Mouse (Mus musculus) spleen, adult 2 months (tissue): ENCODE measurements around the gene Vamp3.

Experiments used
- CTCF ChIP-seq: fragments of 200-500 bp; IDR thresholded peaks from 2 replicates; pipeline ENCODE4 v1.5.1; 2011; ENCODE audit warnings: mild to moderate bottlenecking, inconsistent platforms; ENCODE audit not compliant: insufficient read depth, insufficient read length, insufficient replicate concordance; ENCODE audit errors: extremely low read depth
- POLR2A ChIP-seq: fragments of 200-500 bp; IDR thresholded peaks from 2 replicates; pipeline ENCODE4 v1.6.1; 2011; ENCODE audit warnings: low read depth, low read length, inconsistent platforms

- no peak for TF ChIP-seq CTCF
- no peak for TF ChIP-seq POLR2A
Measured at GRCm38 (mm10) chr4:151097104-151097438, 39.3 kb upstream of the Vamp3 start.
